Mouse (Mus musculus): ENCODE data around the gene D13Ertd608e. TPM values are rescaled to one million over a fixed set of nuclear protein-coding genes. Genes with fewer than 3 reads are reported as not detected.
"Not testable (repeated sequence)": the region's sequence is repeated elsewhere in the genome, so short reads cannot be mapped to it uniquely, and the experiment has no call there.

D13Ertd608e gene
- polyA plus RNA-seq, 1 experiment from 2014 or later = not detected

DNA sequence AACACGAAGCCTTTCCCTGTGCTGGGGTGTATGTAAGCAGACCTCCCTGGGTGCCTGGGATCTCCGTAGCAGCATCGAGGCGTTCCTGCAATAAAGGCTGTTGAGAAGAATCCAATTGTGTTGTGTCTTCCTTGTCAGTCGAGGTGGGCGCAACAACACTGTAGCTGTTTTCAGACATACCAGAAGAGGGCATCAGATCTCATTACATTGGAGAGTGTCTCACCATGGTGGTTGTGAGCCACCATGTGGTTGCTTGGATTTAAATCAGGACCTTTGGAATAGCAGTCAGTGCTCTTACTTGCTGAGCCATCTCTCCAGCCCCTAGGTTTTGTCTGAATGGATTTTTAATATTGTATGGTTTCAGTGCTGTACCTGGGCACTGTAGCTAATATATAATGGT lies 4.2 kb downstream of the D13Ertd608e start:
- not testable (repeated sequence) for H3K27ac ChIP-seq (replicated peaks in 1 of 2; ENCODE audit: control insufficient read depth in 1 of 2, insufficient read depth in 1 of 2, low read depth in 2 of 2, low read length in 2 of 2); H3K9ac ChIP-seq (ENCODE audit: low read length); H3K4me3 ChIP-seq (ENCODE audit: control insufficient read depth in 1 of 2, insufficient read depth in 1 of 2, low read depth in 1 of 2, low read length in 2 of 2); H3K27me3 ChIP-seq (ENCODE audit: control insufficient read depth, insufficient read depth, low read length); H3K36me3 ChIP-seq (ENCODE audit: control insufficient read depth, insufficient read depth, low read length); H3K4me2 ChIP-seq (ENCODE audit: low read length); ATAC-seq (ENCODE audit: insufficient number of reproducible peaks, insufficient read depth, low FRiP score, low read depth); H3K4me1 ChIP-seq (ENCODE audit: control insufficient read depth in 2 of 2, insufficient read depth in 2 of 2, low read length in 2 of 2); H3K9me3 ChIP-seq (ENCODE audit: control insufficient read depth, low read length)
- WGBS = 11% methylated on average over 6 of the region's 6 CpGs

GRCm38 (mm10) chr13:119862399-119862798 lies 26.6 kb downstream of the D13Ertd608e start:
- H3K27ac ChIP-seq (replicated peaks in 1 of 2; ENCODE audit: control insufficient read depth in 1 of 2, insufficient read depth in 1 of 2, low read depth in 2 of 2, low read length in 2 of 2); H3K36me3 ChIP-seq (ENCODE audit: control insufficient read depth, insufficient read depth, low read length); H3K4me2 ChIP-seq (ENCODE audit: low read length); H3K27me3 ChIP-seq (ENCODE audit: control insufficient read depth, insufficient read depth, low read length); H3K9me3 ChIP-seq (ENCODE audit: control insufficient read depth, low read length); H3K4me1 ChIP-seq (ENCODE audit: control insufficient read depth in 2 of 2, insufficient read depth in 2 of 2, low read length in 2 of 2); H3K9ac ChIP-seq (ENCODE audit: low read length); ATAC-seq (ENCODE audit: insufficient number of reproducible peaks, insufficient read depth, low FRiP score, low read depth); H3K4me3 ChIP-seq (ENCODE audit: control insufficient read depth in 1 of 2, insufficient read depth in 1 of 2, low read depth in 1 of 2, low read length in 2 of 2): not testable (repeated sequence)
- WGBS = no CpG with 5 or more reads among the region's 6 CpGs

GRCm38 (mm10) chr13:119864395-119864999 lies 28.7 kb downstream of the D13Ertd608e start:
- 57% methylated on average over 6 of the region's 7 CpGs for WGBS
- H3K9ac ChIP-seq (ENCODE audit: low read length); ATAC-seq (ENCODE audit: insufficient number of reproducible peaks, insufficient read depth, low FRiP score, low read depth); H3K4me1 ChIP-seq (ENCODE audit: control insufficient read depth in 2 of 2, insufficient read depth in 2 of 2, low read length in 2 of 2); H3K9me3 ChIP-seq (ENCODE audit: control insufficient read depth, low read length); H3K4me3 ChIP-seq (ENCODE audit: control insufficient read depth in 1 of 2, insufficient read depth in 1 of 2, low read depth in 1 of 2, low read length in 2 of 2); H3K4me2 ChIP-seq (ENCODE audit: low read length); H3K27ac ChIP-seq (replicated peaks in 1 of 2; ENCODE audit: control insufficient read depth in 1 of 2, insufficient read depth in 1 of 2, low read depth in 2 of 2, low read length in 2 of 2); H3K36me3 ChIP-seq (ENCODE audit: control insufficient read depth, insufficient read depth, low read length); H3K27me3 ChIP-seq (ENCODE audit: control insufficient read depth, insufficient read depth, low read length): not testable (repeated sequence)

DNA sequence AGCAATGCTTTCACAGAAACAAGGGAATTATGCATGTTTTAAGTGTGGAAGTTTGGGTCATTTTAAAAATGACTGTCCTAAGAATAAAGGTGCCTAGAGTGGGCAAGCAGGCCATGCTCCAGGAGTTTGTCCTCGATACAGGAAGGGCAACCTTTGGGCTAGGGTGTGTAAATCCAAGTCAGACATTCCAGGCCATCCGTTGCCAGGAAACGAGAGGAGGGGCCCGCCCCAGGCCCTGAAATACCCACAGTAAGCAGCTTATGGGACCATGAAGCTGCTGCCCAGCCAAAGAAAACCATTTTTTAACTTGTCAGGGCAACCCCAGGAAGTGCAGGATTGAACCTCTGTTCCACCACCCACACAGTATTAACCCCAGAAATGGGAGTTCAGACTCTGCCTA lies 51.1 kb downstream of the D13Ertd608e start:
- not testable (repeated sequence) for ATAC-seq (ENCODE audit: insufficient number of reproducible peaks, insufficient read depth, low FRiP score, low read depth); H3K9me3 ChIP-seq (ENCODE audit: control insufficient read depth, low read length); H3K4me1 ChIP-seq (ENCODE audit: control insufficient read depth in 2 of 2, insufficient read depth in 2 of 2, low read length in 2 of 2); H3K27ac ChIP-seq (replicated peaks in 1 of 2; ENCODE audit: control insufficient read depth in 1 of 2, insufficient read depth in 1 of 2, low read depth in 2 of 2, low read length in 2 of 2); H3K4me3 ChIP-seq (ENCODE audit: control insufficient read depth in 1 of 2, insufficient read depth in 1 of 2, low read depth in 1 of 2, low read length in 2 of 2); H3K9ac ChIP-seq (ENCODE audit: low read length); H3K27me3 ChIP-seq (ENCODE audit: control insufficient read depth, insufficient read depth, low read length); H3K4me2 ChIP-seq (ENCODE audit: low read length); H3K36me3 ChIP-seq (ENCODE audit: control insufficient read depth, insufficient read depth, low read length)
- 50% methylated on average over 4 of the region's 4 CpGs for WGBS

GRCm38 (mm10) chr13:119894685-119895084 lies 58.9 kb downstream of the D13Ertd608e start, which contains the start of gene Tcstv1:
Gene Tcstv1 (minus strand): TSS chr13:119894785.
- not testable (repeated sequence) for H3K4me1 ChIP-seq (ENCODE audit: control insufficient read depth in 2 of 2, insufficient read depth in 2 of 2, low read length in 2 of 2); H3K4me2 ChIP-seq (ENCODE audit: low read length); H3K36me3 ChIP-seq (ENCODE audit: control insufficient read depth, insufficient read depth, low read length); H3K9ac ChIP-seq (ENCODE audit: low read length); ATAC-seq (ENCODE audit: insufficient number of reproducible peaks, insufficient read depth, low FRiP score, low read depth); H3K4me3 ChIP-seq (ENCODE audit: control insufficient read depth in 1 of 2, insufficient read depth in 1 of 2, low read depth in 1 of 2, low read length in 2 of 2); H3K27me3 ChIP-seq (ENCODE audit: control insufficient read depth, insufficient read depth, low read length); H3K9me3 ChIP-seq (ENCODE audit: control insufficient read depth, low read length); H3K27ac ChIP-seq (replicated peaks in 1 of 2; ENCODE audit: control insufficient read depth in 1 of 2, insufficient read depth in 1 of 2, low read depth in 2 of 2, low read length in 2 of 2)
- 67% methylated on average over 3 of the region's 3 CpGs for WGBS

Other genes starting within 250 kb of the D13Ertd608e start
- not detected in 2 replicates for gene Ccl28, start 212.2 kb upstream of the D13Ertd608e start, polyA plus RNA-seq (2014; fragmentation: Nextera tagmentation; extraction: Ambion mirVana)
- 76.9 and 89.2 TPM in 2 replicates for gene Hmgcs1, start 145.6 kb upstream of the D13Ertd608e start, polyA plus RNA-seq (2014; fragmentation: Nextera tagmentation; extraction: Ambion mirVana)
- gene Nim1k, start 80.1 kb upstream of the D13Ertd608e start, polyA plus RNA-seq (2014; fragmentation: Nextera tagmentation; extraction: Ambion mirVana) = 0.53 and 0.74 TPM in 2 replicates
- 23.5 and 28.3 TPM in 2 replicates for gene Zfp131, start 45.1 kb upstream of the D13Ertd608e start, polyA plus RNA-seq (2014; fragmentation: Nextera tagmentation; extraction: Ambion mirVana)
- not detected in 2 replicates for gene AF067063, start 5.8 kb upstream of the D13Ertd608e start, polyA plus RNA-seq (2014; fragmentation: Nextera tagmentation; extraction: Ambion mirVana)
- gene Tcstv1, start 58.8 kb downstream of the D13Ertd608e start, polyA plus RNA-seq (2014; fragmentation: Nextera tagmentation; extraction: Ambion mirVana) = not detected in 2 replicates
- gene Gm21761, start 93.3 kb downstream of the D13Ertd608e start, polyA plus RNA-seq (2014; fragmentation: Nextera tagmentation; extraction: Ambion mirVana) = not detected in 2 replicates
- gene B020031M17Rik, start 114.8 kb downstream of the D13Ertd608e start, polyA plus RNA-seq (2014; fragmentation: Nextera tagmentation; extraction: Ambion mirVana) = not detected in 2 replicates
- gene Gm36079, start 191.0 kb downstream of the D13Ertd608e start, polyA plus RNA-seq (2014; fragmentation: Nextera tagmentation; extraction: Ambion mirVana) = not detected in 2 replicates
- not detected in 2 replicates for gene Gm21188, start 216.2 kb downstream of the D13Ertd608e start, polyA plus RNA-seq (2014; fragmentation: Nextera tagmentation; extraction: Ambion mirVana)

All from heart, embryonic 14.5 days (tissue).